Mouse (Mus musculus): ENCODE data around the gene Isl1.

Gene Isl1

DNA sequence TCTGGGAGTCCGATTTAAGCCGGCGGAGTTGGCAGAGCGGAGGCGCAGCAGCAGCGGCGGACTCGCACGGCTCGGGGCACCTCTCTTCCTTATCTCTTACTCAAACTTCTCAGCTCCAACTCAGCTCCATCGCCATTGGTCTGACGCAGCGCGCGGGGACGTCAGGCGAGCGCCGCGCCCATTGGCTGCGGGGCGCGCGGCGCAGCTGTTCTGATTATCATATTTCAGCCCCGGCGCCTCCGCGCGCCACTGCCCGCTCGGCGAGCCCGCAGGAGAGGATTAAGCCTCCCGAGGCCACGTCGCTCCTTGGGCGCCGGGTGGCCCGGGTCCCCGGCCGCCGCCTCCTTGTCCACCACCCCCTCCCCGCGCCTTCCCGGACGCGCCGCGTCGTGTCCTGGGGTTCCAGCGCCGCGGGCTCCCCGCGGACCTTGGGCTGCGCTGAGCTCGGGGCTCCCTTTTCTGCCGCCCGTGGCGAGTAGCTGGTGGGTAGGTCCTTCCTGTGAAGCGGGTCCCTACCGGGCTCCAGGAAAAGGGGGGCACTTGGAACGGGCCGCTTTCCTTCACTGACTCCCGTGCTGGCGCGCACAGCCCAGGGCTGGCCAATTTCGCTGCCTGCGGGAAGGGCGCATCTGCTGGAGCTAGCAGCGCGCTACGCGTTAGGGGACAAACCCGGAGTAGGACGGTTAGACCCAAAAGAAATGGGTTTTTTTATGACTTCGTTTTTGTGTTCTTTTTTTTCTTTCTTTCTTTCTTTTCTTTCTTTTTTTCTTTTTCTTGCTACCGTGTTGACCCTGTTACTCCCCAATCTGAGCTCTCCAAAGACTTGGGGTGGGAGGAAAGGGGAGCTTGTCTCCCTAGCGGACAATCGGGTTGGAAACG, at the start of gene Isl1:
Isl1 (minus strand) TSS at position 106 of the 879 bp plus-strand sequence.
- DNase-seq, result no peak

DNA sequence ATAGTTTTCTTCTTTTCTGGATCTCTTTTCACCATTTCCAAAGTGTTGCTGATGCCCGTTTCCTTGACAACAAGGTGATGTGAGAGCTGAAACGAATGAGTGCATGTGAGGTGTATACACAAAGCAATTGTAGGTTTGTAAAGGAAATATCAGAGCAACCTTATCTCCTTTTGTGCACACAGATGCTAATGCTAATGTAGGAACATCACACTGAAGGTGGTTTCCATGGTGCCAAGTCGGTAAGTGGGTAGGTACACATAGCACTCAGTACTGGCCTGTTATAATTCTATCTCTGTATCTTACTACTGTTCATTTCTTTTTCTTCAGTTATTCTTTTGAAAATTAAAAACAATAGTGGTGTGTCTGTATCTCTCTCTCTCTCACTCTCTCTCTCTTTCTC, 26.3 kb upstream of the Isl1 start:
- no peak for DNase-seq

DNA sequence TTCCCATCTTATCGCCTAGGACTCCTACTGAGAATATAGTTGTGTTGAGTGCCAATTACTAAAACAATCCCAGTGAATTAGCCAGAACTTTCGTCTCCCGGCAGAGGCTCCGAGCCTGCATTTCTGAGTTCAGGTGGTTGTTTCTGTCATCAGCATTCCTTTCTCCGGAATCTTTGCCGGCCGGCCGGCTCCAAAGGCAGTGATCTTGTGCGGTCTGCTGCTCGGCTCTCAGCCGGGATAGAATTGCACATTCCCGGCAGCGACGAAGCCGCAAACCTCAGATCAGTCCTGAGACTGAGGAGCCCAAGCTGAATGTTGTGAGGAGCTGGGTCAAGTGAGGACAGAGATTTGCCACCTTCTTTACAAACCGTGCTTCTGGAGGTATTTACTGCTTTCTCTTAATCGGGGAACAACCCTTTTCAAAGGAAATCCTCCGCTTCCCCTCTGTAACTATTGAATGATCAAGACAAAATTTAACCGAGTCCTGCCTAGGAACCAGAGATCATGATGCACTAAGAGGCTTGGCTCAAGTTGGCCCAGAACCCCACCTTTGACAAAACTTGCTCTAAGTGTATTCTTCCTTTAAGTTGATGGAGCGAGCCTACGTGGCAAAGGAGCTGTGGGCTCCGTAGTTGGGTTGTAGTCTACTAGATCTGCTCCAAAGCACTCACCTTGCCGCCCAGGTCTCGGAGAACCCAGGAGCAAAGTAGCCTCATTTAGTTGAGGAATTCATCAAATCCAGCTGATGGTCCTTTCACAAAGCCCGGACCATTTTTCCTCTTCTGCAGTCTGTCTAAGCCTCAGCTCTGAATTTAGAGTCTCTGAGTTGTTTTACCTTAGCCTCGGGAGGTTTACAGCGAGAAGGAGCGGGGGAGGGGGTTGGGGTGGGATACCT, 4.4 kb upstream of the Isl1 start:
- no peak for DNase-seq

DNA sequence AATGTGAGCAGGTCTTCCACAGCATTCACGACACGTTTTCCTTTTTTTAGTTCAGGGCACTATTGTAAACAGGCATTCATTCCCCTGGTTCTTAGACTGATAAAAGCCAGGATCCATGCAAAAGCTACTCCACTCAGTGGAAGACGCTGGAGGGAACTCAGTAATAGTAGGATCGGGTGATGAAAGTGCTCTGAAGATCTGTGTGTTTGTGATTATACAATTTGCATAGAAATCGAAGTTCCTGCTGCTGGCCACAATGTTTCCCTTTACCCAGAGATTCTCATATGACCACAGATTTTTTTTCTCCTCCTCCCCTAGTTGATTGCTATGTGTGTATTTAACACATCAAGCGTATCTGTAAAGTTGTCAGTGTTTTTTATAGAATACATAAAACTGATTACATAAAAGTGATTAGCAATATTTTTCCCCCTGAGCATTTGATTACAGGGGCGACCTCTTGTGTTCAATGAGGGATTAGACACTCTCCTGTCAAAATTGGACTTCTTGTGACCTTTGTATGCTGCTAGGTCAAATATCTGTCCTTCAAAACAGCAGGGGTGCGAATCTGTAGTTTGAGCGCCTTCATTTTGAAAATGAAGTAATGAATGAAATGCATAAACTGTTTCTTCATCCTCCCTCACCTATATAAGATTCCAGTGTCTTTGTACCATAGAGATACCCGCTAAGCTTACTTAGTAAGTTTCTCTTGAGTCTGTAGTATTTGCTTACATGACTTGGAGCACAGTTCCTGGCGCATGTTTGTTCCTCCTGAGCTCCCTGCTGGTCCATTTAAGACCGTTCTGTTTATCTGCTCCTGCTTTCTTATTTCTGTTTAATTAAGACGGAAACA, 2.6 kb upstream of the Isl1 start:
- DNase-seq, result no peak

DNA sequence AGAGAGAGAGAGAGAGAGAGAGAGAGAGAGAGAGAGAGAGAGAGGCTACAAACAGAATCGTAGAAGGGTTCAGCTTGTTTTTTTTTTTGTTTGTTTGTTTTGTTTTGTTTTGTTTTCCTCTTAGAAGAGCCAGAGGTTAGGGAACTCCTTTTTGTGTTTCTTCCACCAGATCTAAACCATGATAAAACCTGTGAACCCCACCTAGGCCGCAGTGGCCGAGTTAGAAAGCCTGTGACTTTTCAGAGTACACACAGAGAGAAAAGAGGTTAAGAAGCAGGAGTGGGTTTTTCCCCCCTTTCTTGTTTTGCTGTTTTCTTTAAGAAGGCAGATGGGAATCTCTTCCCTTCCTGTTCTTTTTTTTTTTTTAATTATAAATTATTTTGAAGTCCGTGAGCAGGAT, 1.5 kb upstream of the Isl1 start:
- DNase-seq, result no peak

DNA sequence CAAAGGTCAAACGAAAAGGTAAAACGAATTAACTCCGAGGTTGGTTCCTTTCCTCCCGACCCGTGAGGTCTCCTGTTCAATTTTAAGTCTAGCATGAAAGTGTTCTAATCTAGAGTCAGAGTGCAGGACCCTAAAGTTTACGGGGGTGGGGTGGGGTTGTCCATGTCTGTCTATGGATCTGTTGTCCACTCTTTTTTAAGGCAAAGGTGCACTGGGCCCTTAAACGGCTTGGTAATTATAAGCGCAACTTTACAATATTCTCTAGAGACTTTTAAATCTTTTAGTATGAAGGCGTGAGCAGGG, 925 bp upstream of the Isl1 start:
- DNase-seq, result no peak

DNA sequence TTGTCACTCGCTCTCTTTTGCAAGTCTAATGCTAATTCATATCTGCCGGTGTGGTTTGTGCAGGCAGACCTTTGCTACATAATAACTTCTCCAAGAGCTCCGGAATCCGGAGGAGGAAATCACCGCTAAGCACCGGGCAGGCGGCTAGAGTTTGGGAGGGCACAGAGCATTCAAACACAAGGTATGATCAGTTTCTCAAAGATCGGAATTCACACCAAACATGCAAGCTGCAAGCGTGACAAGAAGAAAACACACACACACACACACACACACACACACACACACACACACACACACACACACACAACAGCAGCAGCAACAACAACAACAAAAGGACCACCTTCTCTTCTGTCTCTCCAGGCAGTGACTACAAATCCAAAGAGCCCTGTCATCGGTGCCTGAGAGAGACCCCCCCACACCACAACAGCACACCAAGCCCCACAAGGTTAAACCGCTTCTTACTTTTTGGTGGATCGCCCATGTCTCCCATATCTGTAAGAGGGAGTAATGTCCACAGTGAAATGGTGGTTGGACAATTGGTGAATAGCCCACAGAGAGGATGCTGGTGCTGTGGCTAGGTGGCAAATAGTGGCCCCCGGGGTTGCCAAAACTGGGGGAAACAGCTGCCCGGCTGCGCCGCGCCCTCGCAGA, 431 bp downstream of the Isl1 start:
- DNase-seq, result no peak

DNA sequence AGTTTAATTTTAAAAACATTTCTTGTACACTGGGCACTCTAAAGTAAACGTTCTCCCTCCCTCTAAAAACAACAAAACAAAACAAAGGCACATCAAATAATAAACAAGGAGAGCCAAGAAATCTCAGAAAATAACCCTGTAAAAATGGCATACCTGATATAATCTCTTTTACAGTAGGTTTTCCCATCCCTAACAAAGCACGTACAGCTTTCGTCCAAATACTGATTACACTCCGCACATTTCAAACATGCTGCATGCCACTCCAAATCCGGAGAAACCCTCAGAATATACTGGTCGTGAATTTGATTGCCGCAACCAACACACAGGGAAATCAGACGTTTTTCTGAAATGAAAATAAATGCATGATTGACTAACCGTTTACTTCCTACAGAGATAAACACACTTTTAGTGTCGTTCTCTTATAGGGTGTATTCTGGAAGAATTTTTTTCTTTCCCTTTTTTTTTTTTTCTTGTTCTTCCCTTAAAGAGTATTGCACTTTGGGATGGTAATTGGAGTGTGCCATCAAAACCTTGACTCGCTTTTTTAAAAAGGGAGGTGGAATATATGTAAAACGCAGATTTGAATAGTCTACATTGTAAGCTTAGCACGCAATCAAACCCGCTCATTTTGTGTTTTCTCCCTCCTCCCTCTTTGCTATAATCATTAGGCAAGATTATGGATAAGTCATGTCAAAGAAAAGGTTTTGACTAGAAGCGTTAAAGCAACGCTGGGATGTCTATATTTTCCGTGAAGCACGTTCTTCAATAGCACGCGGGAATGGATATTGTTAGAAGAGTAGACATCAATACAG, 1.2 kb downstream of the Isl1 start:
- DNase-seq, result no peak

DNA sequence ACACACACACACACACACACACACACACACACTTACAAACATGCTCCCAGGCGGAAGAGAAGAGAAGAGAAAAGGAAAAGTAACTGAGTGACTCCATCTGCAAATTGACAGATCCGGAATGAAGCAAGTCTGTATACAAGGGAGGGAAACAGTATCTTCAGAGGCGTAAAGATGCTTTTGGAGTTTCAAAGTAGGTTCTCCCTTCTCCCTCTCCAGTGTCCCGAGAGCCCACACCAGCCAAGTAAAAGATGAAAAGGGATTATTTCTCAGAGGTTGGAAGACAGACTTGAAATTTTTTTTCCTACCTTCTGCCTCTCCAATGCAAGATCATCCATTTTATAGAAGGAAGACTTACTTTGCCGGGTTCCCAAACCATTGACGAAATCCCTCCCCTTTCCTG, 2.9 kb downstream of the Isl1 start:
- DNase-seq, result no peak

DNA sequence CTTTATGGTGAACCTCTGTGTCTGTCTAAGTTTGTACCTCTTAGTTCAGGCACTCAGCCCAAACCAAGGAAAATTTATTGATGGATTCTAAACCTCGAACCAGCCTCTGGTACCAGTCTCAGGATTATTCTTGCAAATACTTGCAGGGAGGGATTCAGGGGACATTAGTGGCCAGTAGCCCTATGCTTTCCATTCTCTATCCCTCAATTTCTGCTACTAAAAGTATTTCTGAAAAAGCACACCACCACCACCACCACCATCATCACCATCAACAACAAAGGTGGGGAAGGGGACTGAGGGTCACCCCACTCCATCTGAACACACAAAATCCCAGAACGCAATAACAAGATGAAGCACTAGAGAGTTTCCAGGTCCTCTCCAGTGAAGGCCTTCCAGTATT, 3.8 kb downstream of the Isl1 start:
- DNase-seq, result no peak

DNA sequence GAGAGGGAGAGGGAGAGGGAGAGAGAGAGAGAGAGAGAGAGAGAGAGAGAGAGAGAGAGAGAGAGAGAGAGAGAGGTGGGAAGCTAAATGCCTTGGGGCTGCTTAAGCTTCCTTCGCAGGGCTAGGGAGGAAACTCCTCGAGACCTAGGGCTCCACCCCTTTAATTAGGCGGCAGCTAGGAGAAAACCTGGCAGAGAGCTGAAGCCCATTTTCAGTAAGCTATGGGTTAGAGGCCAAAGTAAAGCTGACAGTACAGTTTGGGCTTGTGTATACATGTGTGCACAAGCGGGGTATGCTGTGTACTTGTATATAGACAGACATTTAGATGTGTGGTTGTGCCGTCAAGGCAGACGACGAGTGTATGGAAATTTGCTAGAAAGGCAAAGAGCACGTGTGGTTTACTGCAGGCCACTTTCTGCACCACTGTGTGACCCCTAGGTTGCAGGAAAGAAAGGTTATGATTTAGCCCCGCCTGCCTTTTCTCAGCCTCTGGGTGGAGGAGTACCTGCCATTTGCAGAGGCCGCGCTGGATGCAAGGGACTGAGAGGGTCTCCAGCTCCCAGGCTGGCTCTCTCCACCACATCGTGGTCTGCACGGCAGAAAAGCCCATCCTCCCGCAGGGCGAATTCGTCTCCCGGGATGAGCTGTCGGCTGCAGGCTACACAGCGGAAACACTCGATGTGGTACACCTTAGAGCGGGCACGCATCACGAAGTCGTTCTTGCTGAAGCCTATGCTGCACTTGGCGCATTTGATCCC, 4.6 kb downstream of the Isl1 start:
- no peak for DNase-seq

DNA sequence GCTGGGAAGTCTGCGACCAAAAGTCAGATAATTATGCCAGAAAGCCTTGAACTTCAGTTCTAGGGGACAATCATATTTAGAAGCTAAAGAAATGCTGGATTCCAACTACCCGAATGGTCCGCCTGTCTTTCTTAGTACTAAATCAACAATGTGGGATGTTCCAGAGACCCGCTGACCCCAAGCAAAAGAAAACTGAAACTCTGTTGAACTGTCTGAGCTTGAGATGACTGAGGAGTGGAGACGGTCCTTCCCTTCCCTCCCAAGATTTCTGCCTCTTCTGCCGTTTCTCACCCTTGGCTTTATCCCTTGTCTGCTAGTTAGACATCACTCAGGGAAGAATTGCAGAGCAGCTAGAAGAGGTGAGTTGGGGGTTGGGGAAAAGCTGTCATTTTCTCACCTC, 5.7 kb downstream of the Isl1 start:
- no peak for DNase-seq

DNA sequence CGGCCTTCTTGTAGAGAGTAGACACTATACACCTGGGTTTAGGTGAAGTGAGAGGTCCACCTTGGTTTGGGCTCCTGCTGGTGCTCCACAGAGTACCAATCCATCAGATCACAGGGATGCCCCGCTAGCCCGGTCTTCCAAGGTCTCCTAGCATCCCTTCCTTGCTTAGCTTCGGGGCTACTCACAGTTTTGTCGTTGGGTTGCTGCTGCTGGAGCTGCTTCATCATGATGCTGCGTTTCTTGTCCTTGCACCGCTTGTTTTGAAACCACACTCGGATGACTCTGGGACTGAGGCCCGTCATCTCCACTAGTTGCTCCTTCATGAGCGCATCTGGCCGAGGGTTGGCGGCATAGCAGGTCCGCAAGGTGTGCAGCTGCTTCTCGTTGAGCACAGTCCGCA, 6.6 kb downstream of the Isl1 start:
- no peak for DNase-seq

DNA sequence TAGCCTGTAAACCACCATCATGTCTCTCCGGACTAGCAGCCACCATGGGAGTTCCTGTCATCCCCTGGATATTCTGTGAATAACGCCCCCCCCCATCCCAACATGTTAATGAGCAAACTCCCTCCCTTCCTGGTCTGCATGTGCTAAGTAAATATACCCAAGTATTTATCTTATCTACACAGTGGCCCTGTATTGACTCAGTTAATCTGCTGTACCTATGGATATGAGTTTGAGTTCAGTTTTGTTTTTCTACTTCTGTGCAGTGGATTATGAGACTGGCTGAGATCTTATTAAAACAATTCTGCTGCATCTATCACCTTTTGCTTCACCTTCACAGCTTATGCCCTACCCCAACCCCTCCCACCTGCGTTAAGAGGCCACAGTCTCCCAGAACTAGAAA, 7.8 kb downstream of the Isl1 start:
- no peak for DNase-seq

DNA sequence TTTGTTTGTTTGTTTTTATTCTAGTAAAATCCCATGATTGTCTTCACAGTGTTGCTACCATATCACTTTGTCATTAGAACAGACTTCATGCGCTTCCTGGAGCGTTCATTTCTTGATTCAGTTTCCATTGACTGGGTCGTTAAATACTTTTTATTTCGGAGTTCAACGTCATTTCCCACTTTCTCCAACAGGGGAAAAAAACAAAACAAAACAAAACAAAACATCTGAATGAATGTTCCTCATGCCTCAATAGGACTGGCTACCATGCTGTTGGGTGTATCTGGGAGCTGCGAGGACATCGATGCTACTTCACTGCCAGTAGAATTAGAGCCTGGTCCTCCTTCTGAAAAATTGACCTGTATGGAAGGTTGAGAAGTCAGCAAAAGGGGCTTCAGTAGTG, 10.2 kb downstream of the Isl1 start:
- DNase-seq, result no peak

DNA sequence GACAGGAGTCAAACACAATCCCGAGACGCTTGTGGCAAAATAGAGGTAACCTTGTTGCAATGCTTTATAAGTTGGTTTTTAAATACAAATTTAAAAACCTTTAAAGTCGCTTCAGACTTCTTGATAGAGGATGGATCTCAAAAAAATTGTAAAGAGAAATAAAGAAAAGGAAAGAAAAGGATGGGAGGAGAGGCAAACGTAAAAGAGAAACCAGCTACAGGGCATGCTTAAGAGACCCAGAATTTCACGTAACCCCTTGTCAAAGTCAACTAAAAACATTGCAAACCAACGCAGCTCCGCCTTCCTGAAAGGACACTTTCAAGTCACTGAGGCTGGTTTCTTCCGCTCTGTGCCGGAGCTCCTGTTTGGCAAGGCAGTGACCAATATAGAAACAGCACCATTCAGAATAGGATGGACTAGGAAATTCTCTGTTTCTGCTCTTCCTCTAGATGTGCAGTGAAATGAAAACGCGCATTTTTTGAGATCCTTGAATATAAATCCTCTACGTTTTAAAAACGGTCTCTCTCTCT, 10.8 kb downstream of the Isl1 start:
- no peak for DNase-seq

DNA sequence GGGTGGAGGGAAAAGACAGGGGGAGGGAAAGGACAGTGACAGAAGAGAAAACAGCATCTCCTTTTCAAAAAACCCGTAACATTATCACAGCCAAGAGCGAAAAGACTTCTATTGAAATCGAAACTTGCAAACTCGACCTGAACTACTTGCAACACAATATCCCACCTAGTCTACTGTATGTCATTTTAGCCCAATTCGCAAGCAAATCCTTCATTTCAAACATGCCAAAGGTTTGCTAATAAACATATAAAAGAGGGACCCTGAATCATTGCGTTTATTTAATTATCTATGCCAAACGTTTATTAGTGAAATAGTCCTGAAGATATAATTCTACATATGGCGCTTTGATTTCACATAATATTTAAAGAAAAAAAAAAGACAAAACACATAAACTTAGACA, 11.5 kb downstream of the Isl1 start:
- no peak for DNase-seq

DNA sequence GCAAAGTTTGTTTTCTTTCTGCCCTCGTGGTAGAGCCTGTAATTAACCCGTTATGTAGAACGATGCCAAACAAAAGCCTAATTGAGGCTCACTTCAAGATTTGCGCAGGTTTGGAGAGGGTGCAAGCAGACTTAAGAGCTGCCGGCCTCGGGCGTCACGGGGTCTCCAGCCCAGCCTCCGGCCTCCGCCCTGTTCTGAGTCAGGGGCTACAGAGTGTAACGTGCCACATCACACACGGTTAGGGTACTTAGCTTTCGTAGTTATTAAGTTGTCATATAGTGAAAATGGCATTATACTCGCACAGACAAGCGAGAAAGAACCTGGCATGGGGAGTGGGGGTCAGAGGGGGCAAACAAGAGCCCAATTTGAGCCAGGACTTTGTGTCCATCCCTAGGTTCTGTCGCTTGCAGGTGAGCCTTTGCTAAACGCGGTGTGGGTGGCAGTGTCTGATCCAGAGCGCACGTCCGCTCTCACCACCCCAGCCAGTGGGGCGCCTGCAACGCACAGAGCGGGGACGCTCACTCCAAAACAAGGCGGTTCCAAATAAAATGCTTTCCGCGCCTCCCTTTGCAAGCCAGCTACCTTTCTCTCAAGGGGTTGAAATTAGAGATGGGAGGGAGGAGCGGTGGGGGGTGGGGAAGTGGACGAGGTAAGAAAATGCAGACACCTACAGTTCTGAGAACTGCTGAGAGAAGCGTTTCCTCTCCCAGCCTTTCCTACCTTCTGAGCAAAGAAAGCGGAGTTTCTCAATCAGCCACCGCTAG, 12.3 kb downstream of the Isl1 start:
- DNase-seq, result no peak

DNA sequence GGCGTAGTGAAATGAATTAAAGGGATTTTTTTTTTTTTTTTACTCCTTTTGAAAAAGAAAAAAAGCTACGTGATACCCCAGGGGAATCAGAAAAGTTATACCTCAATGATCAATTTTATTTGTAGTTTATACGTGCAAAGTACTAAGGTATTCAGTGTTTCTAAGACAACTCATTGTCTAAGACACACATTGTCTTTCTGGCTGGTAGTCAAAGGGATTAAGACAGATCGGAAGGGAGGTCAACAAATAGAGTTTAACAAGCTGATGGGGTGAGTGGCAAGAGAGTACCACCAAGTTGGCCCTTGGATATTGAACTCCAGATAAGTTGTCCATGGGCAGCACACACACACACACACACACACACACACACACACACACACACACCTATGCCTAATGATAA, 14.1 kb downstream of the Isl1 start:
- DNase-seq, result no peak

DNA sequence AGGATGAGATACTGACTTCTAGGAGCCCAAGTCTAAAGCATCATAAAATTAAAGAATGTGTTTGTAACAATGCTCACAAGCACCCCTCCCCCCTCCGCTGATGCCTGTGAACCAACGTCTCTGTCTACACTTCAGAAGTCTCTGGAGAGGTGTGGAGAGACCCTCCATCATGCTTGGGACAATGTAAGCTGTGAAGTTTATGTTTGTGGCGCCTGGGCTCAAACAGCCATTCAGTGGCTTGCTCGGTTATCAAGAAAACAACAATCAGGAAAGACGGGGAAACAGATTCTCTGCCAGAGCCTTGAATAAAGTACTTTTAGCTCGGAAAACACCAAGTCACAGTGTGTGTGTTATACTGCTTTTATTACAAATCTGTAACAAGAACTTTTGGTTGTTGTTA, 14.8 kb downstream of the Isl1 start:
- no peak for DNase-seq

All from thymus, postnatal 36 days (tissue).